In the genomic region with DNA sequence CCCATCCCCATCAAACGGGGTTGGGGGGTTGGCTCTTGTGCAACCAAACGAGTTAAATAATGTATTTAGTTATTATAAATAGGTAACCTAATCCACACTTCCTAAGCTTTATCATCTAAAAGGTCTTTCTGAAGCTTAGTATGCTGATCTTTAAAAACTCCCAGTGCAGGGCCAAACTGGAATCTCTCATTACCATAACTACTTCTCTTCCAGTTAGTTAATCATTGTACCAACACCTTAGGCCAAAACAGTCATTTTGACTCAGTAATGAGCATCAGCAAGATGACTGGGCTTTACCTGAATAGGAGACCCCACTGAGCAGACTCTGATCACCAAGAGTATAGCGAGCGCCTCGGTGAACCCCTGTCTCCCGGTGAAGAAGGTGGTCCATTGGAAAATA, we compare ENCODE assay signal across 12 mouse cellular contexts. TPM values are rescaled to one million over a fixed set of nuclear protein-coding genes. Genes with fewer than 3 reads are reported as not detected.
DNase-seq lines count a peak whose midpoint lies in the region; ATAC-seq and TF ChIP-seq lines count a peak whose summit lies in the region.
"Had no signal": no experiment of that assay in that cellular context is flagged by ENCODE, and none has a peak within 500 bp of the region (broad histone marks: within the 10 kb centered on the region; RNA-seq: fewer than 3 reads in every experiment).

No protein-coding gene starts in this region.

- ATAC-seq in heart, embryonic 16.5 days (replicated peaks; ENCODE audit: extremely low read depth, insufficient read depth, low FRiP score): no peak
- no peak for ATAC-seq in lung, embryonic 16.5 days (ENCODE audit: low read depth)
- no peak for ATAC-seq in intestine, postnatal 0 days
- ATAC-seq: forebrain, embryonic 14.5 days had no signal

- WGBS in heart, embryonic 16.5 days: 79% methylated on average over 6 of the region's 6 CpGs
- WGBS in lung, embryonic 16.5 days: 75% methylated on average over 6 of the region's 6 CpGs
- WGBS in lung, adult 2 months: 82% methylated on average over 6 of the region's 6 CpGs
- 81% methylated on average over 6 of the region's 6 CpGs for WGBS in intestine, postnatal 0 days
- WGBS in hindbrain, embryonic 10.5 days: 90% methylated on average over 6 of the region's 6 CpGs

- peak overlapping the region; percentile 76; the same call in 1 of the 2 replicates for H3K27ac ChIP-seq in heart, embryonic 16.5 days (ENCODE audit: low read length)
- 0 out of 2 replicates have a peak overlapping the region, but pooled peaks have one; percentile 3 for H3K27ac ChIP-seq in lung, embryonic 16.5 days (ENCODE audit: low read length)
- H3K27ac ChIP-seq in intestine, postnatal 0 days (ENCODE audit: low read depth, low read length): no peak overlapping the region
- H3K27ac ChIP-seq in hindbrain, embryonic 10.5 days: no peak overlapping the region
- H3K27ac ChIP-seq: hindbrain, embryonic 12.5 days; limb, embryonic 12.5 days had no signal

- peak overlapping the region; percentile 66 for H3K9ac ChIP-seq in heart, embryonic 16.5 days (ENCODE audit: low read length)
- no peak overlapping the region for H3K9ac ChIP-seq in lung, embryonic 16.5 days (ENCODE audit: low read length)
- H3K9ac ChIP-seq in intestine, postnatal 0 days (ENCODE audit: low read depth, low read length): no peak overlapping the region
- H3K9ac ChIP-seq: hindbrain, embryonic 12.5 days; limb, embryonic 12.5 days had no signal

- no peaks in the 10 kb centered on the region for H3K36me3 ChIP-seq in heart, embryonic 16.5 days (ENCODE audit: control insufficient read depth, insufficient read depth)
- H3K36me3 ChIP-seq in lung, embryonic 16.5 days (ENCODE audit: control insufficient read depth, insufficient read depth, low read length): no peaks in the 10 kb centered on the region
- no peaks in the 10 kb centered on the region for H3K36me3 ChIP-seq in intestine, postnatal 0 days (ENCODE audit: control insufficient read depth, insufficient read depth)
- no peaks in the 10 kb centered on the region for H3K36me3 ChIP-seq in hindbrain, embryonic 10.5 days
- H3K36me3 ChIP-seq: hindbrain, embryonic 12.5 days; limb, embryonic 12.5 days had no signal

- H3K9me3 ChIP-seq in heart, embryonic 16.5 days (replicated peaks; ENCODE audit: control insufficient read depth, low read length): no peaks in the 10 kb centered on the region
- H3K9me3 ChIP-seq in lung, embryonic 16.5 days (ENCODE audit: control insufficient read depth, low read length): no peaks in the 10 kb centered on the region
- no peaks in the 10 kb centered on the region for H3K9me3 ChIP-seq in intestine, postnatal 0 days (ENCODE audit: control insufficient read depth)
- 0 out of 2 replicates have a peak, but pooled peaks cover 2% of the 10 kb centered on the region for H3K9me3 ChIP-seq in hindbrain, embryonic 10.5 days
- H3K9me3 ChIP-seq: hindbrain, embryonic 12.5 days; limb, embryonic 12.5 days had no signal

- no peak for TF ChIP-seq POLR2A in lung, adult 2 months (IDR thresholded peaks at IDR 0.05; ENCODE audit: borderline replicate concordance, extremely low read depth, low read depth, low read length)

- no peak for DNase-seq in heart, postnatal 4 days
- no peak for DNase-seq in lung, adult 2 months
- DNase-seq in hindbrain, embryonic 10.5 days (ENCODE audit: low spot score): no peak
- DNase-seq in neural tube, embryonic 10.5 days (ENCODE audit: extremely low spot score, low spot score): no peak
- DNase-seq: cerebellum, adult 18-20 months; thymus, adult 2 months had no signal

- no peak for TF ChIP-seq CTCF in lung, adult 2 months (IDR thresholded peaks at IDR 0.05; ENCODE audit: insufficient read depth, low read length)
- TF ChIP-seq CTCF in intestine, postnatal 0 days (IDR thresholded peaks at IDR 0.05; ENCODE audit: low read depth): no peak

- H3K4me3 ChIP-seq in heart, embryonic 16.5 days (ENCODE audit: low read length): peak overlapping the region; percentile 43
- peak overlapping the region; percentile 30 for H3K4me3 ChIP-seq in lung, embryonic 16.5 days (ENCODE audit: low read length)
- H3K4me3 ChIP-seq in lung, adult 2 months (replicated peaks; ENCODE audit: extremely low read depth, low read depth, low read length): no peak overlapping the region
- no peak overlapping the region for H3K4me3 ChIP-seq in intestine, postnatal 0 days (ENCODE audit: low read depth, low read length)
- no peak overlapping the region for H3K4me3 ChIP-seq in hindbrain, embryonic 10.5 days
- H3K4me3 ChIP-seq: hindbrain, embryonic 12.5 days; limb, embryonic 12.5 days had no signal

- H3K27me3 ChIP-seq in heart, embryonic 16.5 days (ENCODE audit: control insufficient read depth, insufficient read depth, low read length): no peaks in the 10 kb centered on the region
- H3K27me3 ChIP-seq in lung, embryonic 16.5 days (ENCODE audit: control insufficient read depth, insufficient read depth, low read depth, low read length): no peaks in the 10 kb centered on the region
- no peaks in the 10 kb centered on the region for H3K27me3 ChIP-seq in intestine, postnatal 0 days (replicated peaks; ENCODE audit: control insufficient read depth, insufficient read depth, low read length)
- H3K27me3 ChIP-seq in hindbrain, embryonic 10.5 days (ENCODE audit: insufficient read depth, poor library complexity, severe bottlenecking): no peaks in the 10 kb centered on the region
- H3K27me3 ChIP-seq: hindbrain, embryonic 12.5 days; limb, embryonic 12.5 days had no signal

- H3K4me2 ChIP-seq in heart, embryonic 16.5 days (ENCODE audit: low read depth, low read length): peak overlapping the region; percentile 73
- peak overlapping the region; percentile 46 for H3K4me2 ChIP-seq in lung, embryonic 16.5 days (ENCODE audit: low read depth, low read length)
- peak overlapping the region; percentile 54; the same call in 1 of the 2 replicates for H3K4me2 ChIP-seq in intestine, postnatal 0 days (replicated peaks; ENCODE audit: low read depth)
- H3K4me2 ChIP-seq: hindbrain, embryonic 12.5 days; limb, embryonic 12.5 days had no signal

- H3K4me1 ChIP-seq in heart, embryonic 16.5 days (ENCODE audit: control insufficient read depth, insufficient read depth, low read length): peaks cover 22% of the 10 kb centered on the region
- H3K4me1 ChIP-seq in lung, embryonic 16.5 days (replicated peaks; ENCODE audit: control insufficient read depth, insufficient read depth, low read length): peaks cover 16% of the 10 kb centered on the region; the same call in 1 of the 2 replicates
- peaks cover 5% of the 10 kb centered on the region; the same call in 1 of the 2 replicates for H3K4me1 ChIP-seq in lung, adult 2 months (ENCODE audit: control insufficient read depth, insufficient read depth, low read length)
- H3K4me1 ChIP-seq in intestine, postnatal 0 days (replicated peaks; ENCODE audit: control insufficient read depth, insufficient read depth, low read length): no peaks in the 10 kb centered on the region; the same call in 1 of the 2 replicates
- H3K4me1 ChIP-seq in hindbrain, embryonic 10.5 days (replicated peaks): peaks cover 17% of the 10 kb centered on the region

RNA-seq across cellular contexts. Expression of gene Wwc2, which starts 4.7 kb away (rescaled TPM):
- polyA plus RNA-seq in heart, embryonic 16.5 days (2015; fragmentation: Nextera tagmentation; extraction: Ambion mirVana): 10.1 and 12.1 TPM in 2 replicates
- 10 to 100 TPM; 47.4 to 47.9 TPM for total RNA-seq in heart, postnatal 4 days (2021)
- 12.6 and 12.9 TPM in 2 replicates for polyA plus RNA-seq in lung, embryonic 16.5 days (2015; fragmentation: Nextera tagmentation; extraction: Ambion mirVana)
- 24.7 and 25.5 TPM in 2 replicates for polyA plus RNA-seq in lung, adult 2 months (2012; rRNA removed)
- polyA plus RNA-seq in intestine, postnatal 0 days (2015; fragmentation: Nextera tagmentation; extraction: Ambion mirVana): 6.7 and 7.4 TPM in 2 replicates
- 10.0 and 10.1 TPM in 2 replicates for polyA plus RNA-seq in hindbrain, embryonic 10.5 days (2016; fragmentation: Nextera tagmentation; extraction: Ambion mirVana)

Comparison
In these comparisons a context has a peak if more than half of its experiments do, and no peak if none do; other contexts are left out.
1. H3K4me3 ChIP-seq: peak in heart, embryonic 16.5 days (single experiment) and lung, embryonic 16.5 days (single experiment); none in lung, adult 2 months (single experiment), intestine, postnatal 0 days (single experiment) and hindbrain, embryonic 10.5 days (single experiment).
2. H3K27ac ChIP-seq: peak in heart, embryonic 16.5 days (single experiment) and lung, embryonic 16.5 days (single experiment); none in intestine, postnatal 0 days (single experiment) and hindbrain, embryonic 10.5 days (single experiment).
3. Peak in every context shown above with its lines, with median percentiles within 50 percentile points of each other: H3K4me2 ChIP-seq.